Mouse (Mus musculus) stomach, postnatal 0 days (tissue): ENCODE results near the gene Qtrt2.

ENCODE experiments used
- CTCF ChIP-seq: IDR thresholded peaks from 2 replicates; pipeline ENCODE4 v1.5.1; 2016; ENCODE audit warnings: antibody characterized with exemption, low read depth, mild to moderate bottlenecking, moderate library complexity
- EP300 ChIP-seq: optimal IDR thresholded peaks from 2 replicates; pipeline ENCODE3; 2016; ENCODE audit warnings: antibody characterized with exemption

GRCm38 (mm10) chr16:43951591-43951990 is 25.0 kb upstream of the Qtrt2 start:
- TF ChIP-seq CTCF (no peak), EP300 (no peak)
